Mouse (Mus musculus): ENCODE results near the gene Pih1d1. TPM values are rescaled to one million over a fixed set of nuclear protein-coding genes. Genes with fewer than 3 reads are reported as not detected.
A peak's percentile ranks its signal among the peaks of the same experiment; 100 is the strongest.

Pih1d1 gene
- polyA plus RNA-seq, 1 experiment from 2014 or later = 96.5 TPM

DNA sequence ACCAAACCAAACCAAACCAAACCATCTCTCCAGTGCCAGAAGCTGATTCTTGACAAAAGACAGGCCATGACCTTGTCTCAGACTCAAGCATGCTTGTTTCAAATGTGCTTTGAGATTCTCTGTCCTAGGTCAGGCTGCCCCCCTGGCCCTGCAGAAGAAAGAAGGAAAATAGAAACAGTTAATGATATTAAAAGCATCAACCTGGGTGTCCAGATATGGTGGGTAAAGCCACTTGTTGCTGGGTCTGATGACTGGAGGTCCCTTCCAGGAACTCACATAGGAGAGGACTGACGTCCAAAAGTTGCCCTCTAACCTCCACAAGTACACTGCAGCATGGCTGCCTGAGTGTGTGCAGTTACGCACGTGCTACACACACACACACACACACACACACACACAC, 6.8 kb downstream of the Pih1d1 start:
- no peaks in the 10 kb centered on the region for H3K9me3 ChIP-seq (ENCODE audit: control insufficient read depth, low read length)
- no peak overlapping the region for H3K4me3 ChIP-seq (ENCODE audit: low read length)
- ATAC-seq = no peak
- WGBS = 94% methylated on average over 3 of the region's 3 CpGs
- H3K4me2 ChIP-seq (ENCODE audit: low read depth, low read length) = no peak overlapping the region
- no peak overlapping the region for H3K9ac ChIP-seq (ENCODE audit: low read depth, low read length)
- H3K36me3 ChIP-seq (ENCODE audit: control insufficient read depth, insufficient read depth, low read length) = 0 out of 2 replicates have a peak, but pooled peaks cover 3% of the 10 kb centered on the region
- peaks cover 7% of the 10 kb centered on the region for H3K4me1 ChIP-seq (ENCODE audit: control insufficient read depth, insufficient read depth, low read length)
- H3K27ac ChIP-seq (ENCODE audit: low read length) = no peak overlapping the region
- peaks cover 32% of the 10 kb centered on the region for H3K27me3 ChIP-seq (replicated peaks; ENCODE audit: control insufficient read depth, insufficient read depth, low read length)

DNA sequence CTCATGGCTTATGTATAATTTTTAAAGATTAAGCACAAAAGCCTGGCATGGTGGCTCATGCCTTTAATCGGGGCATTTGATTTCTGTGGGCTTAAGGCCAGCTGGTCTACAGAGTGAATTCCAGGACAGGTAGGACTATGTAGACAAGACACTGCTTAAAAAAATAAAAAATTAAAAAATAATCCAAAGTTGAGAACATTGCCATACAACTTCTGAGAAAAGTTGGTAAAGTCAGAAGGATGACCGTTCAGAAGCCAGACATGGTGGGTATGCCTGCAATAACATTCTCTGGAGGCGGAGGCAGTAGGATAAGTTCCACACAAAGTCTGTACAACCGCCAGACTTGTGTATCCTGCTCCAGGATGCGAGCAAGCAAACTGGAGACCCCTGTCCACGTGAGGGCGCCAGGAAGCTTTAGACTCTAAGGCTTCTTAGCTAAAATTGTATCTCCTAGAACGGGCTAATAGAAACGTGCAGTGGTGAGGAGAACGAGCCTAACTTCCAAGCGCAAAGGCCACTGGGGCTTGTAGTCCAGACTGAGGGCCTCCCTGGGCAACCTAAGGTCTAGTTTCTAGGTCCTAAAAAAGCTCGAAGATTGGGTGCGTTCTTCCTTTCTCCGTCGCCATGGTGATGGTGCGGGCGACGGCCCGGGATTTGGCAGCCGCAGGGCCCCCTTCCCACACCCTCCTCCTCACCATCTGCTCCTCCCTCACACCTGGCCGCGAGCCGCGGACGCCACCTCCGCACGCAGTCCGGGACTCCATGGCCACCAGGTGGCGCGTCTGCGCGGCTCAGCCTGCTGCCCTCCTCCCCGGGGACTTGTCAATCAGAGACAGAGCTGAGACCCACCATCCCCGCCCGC, 7.7 kb downstream of the Pih1d1 start:
- peak overlapping the region; percentile 52 for H3K9ac ChIP-seq (ENCODE audit: low read depth, low read length)
- H3K4me3 ChIP-seq (ENCODE audit: low read length) = peak overlapping the region; percentile 48
- WGBS = 4% methylated on average over 35 of the region's 35 CpGs
- ATAC-seq = peak; percentile 88
- no peak overlapping the region for H3K27ac ChIP-seq (ENCODE audit: low read length)
- peak overlapping the region; percentile 75 for H3K4me2 ChIP-seq (ENCODE audit: low read depth, low read length)
- H3K9me3 ChIP-seq (ENCODE audit: control insufficient read depth, low read length) = no peaks in the 10 kb centered on the region
- H3K4me1 ChIP-seq (ENCODE audit: control insufficient read depth, insufficient read depth, low read length) = peaks cover 7% of the 10 kb centered on the region
- peaks cover 41% of the 10 kb centered on the region for H3K27me3 ChIP-seq (replicated peaks; ENCODE audit: control insufficient read depth, insufficient read depth, low read length)
- H3K36me3 ChIP-seq (ENCODE audit: control insufficient read depth, insufficient read depth, low read length) = 0 out of 2 replicates have a peak, but pooled peaks cover 3% of the 10 kb centered on the region

DNA sequence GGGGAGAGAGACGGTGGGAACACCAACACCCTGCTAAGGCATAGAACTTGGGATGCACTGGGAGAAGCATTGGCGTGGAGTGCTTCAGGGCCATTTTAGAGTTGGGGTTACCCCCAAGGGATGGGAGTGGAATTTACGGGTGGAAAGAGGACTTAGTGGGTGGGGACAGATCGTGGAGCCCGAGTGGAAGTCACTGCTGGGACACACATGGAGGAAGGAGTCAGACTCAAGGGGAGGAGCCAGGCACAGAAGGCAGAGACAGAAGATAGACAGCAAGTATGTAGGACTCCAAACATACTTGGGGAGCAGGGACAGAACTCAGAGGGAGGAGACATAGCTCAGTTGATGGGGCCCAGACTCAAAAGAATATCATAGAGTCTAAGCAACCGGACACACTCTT, 8.4 kb downstream of the Pih1d1 start:
- no peak overlapping the region for H3K27ac ChIP-seq (ENCODE audit: low read length)
- ATAC-seq = no peak; the same call in 1 of the 2 replicates
- peak overlapping the region; percentile 52 for H3K9ac ChIP-seq (ENCODE audit: low read depth, low read length)
- peaks cover 7% of the 10 kb centered on the region for H3K4me1 ChIP-seq (ENCODE audit: control insufficient read depth, insufficient read depth, low read length)
- peak overlapping the region; percentile 75 for H3K4me2 ChIP-seq (ENCODE audit: low read depth, low read length)
- peak overlapping the region; percentile 48 for H3K4me3 ChIP-seq (ENCODE audit: low read length)
- peaks cover 45% of the 10 kb centered on the region for H3K27me3 ChIP-seq (replicated peaks; ENCODE audit: control insufficient read depth, insufficient read depth, low read length)
- 25% methylated on average over 6 of the region's 6 CpGs for WGBS
- no peaks in the 10 kb centered on the region for H3K9me3 ChIP-seq (ENCODE audit: control insufficient read depth, low read length)
- H3K36me3 ChIP-seq (ENCODE audit: control insufficient read depth, insufficient read depth, low read length) = 0 out of 2 replicates have a peak, but pooled peaks cover 3% of the 10 kb centered on the region

DNA sequence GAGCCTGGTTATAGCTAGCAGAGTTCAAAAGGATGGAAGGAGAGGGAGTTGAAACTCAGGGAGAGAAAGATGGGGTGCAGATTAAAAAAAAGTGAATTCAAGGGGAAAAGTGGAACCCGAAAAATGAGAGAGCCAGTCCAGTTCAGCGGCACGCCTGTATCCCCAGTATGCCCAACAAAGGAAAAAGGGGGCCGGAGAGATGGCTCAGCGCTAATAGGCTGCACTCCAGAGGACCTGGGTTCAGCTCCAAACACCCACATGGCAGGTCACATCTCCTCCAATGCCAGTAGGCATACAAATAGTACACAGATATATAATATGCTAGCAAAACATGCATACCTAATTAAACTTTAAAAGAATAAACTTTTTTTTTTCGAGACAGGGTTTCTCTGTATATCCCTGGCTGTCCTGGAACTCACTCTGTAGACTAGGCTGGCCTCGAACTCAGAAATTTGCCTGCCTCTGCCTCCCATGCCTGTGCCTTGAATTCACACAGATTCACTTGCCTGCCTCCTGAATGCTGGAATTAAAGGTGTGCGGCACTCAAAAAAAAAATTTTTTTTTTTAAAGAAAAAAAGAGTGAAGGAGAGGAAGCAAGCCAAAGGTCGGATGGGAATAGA, 9.0 kb downstream of the Pih1d1 start:
- Histone ChIP-seq H3K4me1 (ENCODE audit: control insufficient read depth, insufficient read depth, low read length) (peaks cover 7% of the 10 kb centered on the region), H3K27me3 (replicated peaks; ENCODE audit: control insufficient read depth, insufficient read depth, low read length) (peaks cover 50% of the 10 kb centered on the region), H3K4me2 (ENCODE audit: low read depth, low read length) (0 out of 2 replicates have a peak overlapping the region, but pooled peaks have one; percentile 84), H3K36me3 (ENCODE audit: control insufficient read depth, insufficient read depth, low read length) (0 out of 2 replicates have a peak, but pooled peaks cover 3% of the 10 kb centered on the region), H3K9ac (ENCODE audit: low read depth, low read length) (no peak overlapping the region), H3K9me3 (ENCODE audit: control insufficient read depth, low read length) (no peaks in the 10 kb centered on the region), H3K4me3 (ENCODE audit: low read length) (no peak overlapping the region; the same call in 1 of the 2 replicates), H3K27ac (ENCODE audit: low read length) (no peak overlapping the region)
- ATAC-seq = no peak
- 71% methylated on average over 9 of the region's 9 CpGs for WGBS

DNA sequence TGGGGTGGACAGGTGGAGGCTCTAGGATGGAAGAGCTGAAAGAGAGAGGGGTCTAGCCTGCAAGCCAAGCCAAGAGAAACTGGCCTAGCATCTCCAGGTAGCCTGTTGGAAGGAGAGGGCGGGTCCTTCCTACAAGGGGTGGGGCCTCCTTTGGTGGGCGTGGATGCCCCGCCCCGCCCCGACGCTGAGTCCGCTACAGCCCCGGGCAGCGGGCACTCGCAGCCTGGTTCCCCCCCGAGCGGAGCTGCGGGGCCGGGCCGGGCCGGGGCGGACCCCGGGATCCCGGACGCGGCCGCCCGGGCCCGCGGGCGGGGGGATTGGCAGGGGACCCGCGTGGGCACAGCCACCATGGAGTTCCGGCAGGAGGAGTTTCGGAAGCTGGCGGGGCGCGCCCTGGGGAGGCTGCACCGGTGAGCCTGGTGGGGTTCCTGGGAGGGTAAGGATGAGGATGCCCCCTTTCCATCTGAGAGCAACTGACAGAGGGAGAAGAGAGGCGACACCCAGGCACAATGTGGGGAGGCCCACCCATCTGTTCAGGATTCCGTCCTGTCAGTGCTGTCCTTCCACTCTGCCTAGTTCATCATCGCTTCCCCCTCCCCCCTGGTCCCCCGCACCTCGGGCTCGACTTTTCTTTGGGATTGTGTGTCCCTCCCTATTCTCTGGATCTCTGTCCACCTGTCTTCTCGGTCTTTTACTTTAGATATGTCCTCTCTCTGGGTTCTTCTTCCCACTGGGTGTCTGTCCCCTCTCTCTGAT, 9.8 kb downstream of the Pih1d1 start, which contains the start of gene Slc17a7:
TSS of gene Slc17a7 (plus strand) at position 215 of the 756 bp plus-strand sequence.
- Histone ChIP-seq H3K4me1 (ENCODE audit: control insufficient read depth, insufficient read depth, low read length) (peaks cover 7% of the 10 kb centered on the region), H3K9ac (ENCODE audit: low read depth, low read length) (peak within 1 kb of the TSS; percentile 62), H3K9me3 (ENCODE audit: control insufficient read depth, low read length) (peaks cover 2% of the 10 kb centered on the region; the same call in 1 of the 2 replicates), H3K27ac (ENCODE audit: low read length) (no peak within 1 kb of the TSS), H3K27me3 (replicated peaks; ENCODE audit: control insufficient read depth, insufficient read depth, low read length) (peaks cover 58% of the 10 kb centered on the region), H3K36me3 (ENCODE audit: control insufficient read depth, insufficient read depth, low read length) (0 out of 2 replicates have a peak, but pooled peaks cover 3% of the 10 kb centered on the region), H3K4me3 (ENCODE audit: low read length) (peak within 1 kb of the TSS; percentile 56), H3K4me2 (ENCODE audit: low read depth, low read length) (peak within 1 kb of the TSS; percentile 84)
- WGBS = 3% methylated on average over 36 of the region's 41 CpGs
- peak; percentile 31 for ATAC-seq

DNA sequence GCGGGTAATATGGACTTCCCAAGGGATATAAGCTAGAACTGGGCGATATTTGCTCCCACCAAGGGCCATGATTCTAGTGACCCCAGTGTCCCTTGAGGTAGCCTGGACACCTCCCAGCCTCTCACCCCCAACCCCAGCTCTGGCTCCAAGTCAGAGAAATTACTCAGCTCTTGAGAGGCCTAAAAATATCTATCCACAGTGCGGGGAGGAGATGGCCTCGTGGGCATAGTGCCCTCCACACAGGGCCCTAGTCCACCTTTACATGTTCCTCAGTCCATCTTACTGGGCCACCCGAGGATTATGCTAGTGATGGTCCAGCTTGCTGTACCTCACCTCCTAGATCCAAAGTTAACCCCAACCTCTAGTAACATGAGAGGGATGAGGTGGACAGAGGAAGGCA, 10.7 kb downstream of the Pih1d1 start:
- Histone ChIP-seq H3K9ac (ENCODE audit: low read depth, low read length) (no peak overlapping the region), H3K27me3 (replicated peaks; ENCODE audit: control insufficient read depth, insufficient read depth, low read length) (peaks cover 65% of the 10 kb centered on the region), H3K9me3 (ENCODE audit: control insufficient read depth, low read length) (peaks cover 10% of the 10 kb centered on the region), H3K27ac (ENCODE audit: low read length) (no peak overlapping the region), H3K36me3 (ENCODE audit: control insufficient read depth, insufficient read depth, low read length) (0 out of 2 replicates have a peak, but pooled peaks cover 3% of the 10 kb centered on the region), H3K4me3 (ENCODE audit: low read length) (no peak overlapping the region), H3K4me1 (ENCODE audit: control insufficient read depth, insufficient read depth, low read length) (peaks cover 7% of the 10 kb centered on the region), H3K4me2 (ENCODE audit: low read depth, low read length) (no peak overlapping the region)
- ATAC-seq = no peak
- 65% methylated on average over 5 of the region's 5 CpGs for WGBS

DNA sequence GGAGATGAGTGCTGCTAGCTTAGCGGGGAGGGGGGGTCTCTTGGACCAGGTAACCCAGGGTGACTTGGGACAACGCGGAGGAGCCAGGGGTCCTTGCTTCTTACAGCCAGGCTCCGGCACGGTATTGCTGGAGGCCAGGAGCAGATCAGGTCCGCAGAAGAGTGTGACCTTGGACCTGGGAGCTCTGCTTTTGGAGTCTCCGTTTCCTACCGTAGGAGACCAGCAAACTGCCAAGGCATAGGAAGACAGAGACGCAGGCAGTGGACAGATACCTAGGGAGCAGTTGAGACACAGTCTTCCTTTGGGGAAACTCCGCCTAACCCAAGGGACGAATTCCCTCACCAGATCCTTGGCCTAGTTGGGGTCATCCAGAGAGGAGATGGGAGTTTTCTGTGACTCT, 11.6 kb downstream of the Pih1d1 start:
- H3K4me2 ChIP-seq (ENCODE audit: low read depth, low read length) = no peak overlapping the region
- H3K9me3 ChIP-seq (ENCODE audit: control insufficient read depth, low read length) = peaks cover 18% of the 10 kb centered on the region
- H3K27me3 ChIP-seq (replicated peaks; ENCODE audit: control insufficient read depth, insufficient read depth, low read length) = peaks cover 68% of the 10 kb centered on the region
- 46% methylated on average over 11 of the region's 11 CpGs for WGBS
- no peak overlapping the region for H3K4me3 ChIP-seq (ENCODE audit: low read length)
- no peak for ATAC-seq
- H3K27ac ChIP-seq (ENCODE audit: low read length) = no peak overlapping the region
- peaks cover 7% of the 10 kb centered on the region for H3K4me1 ChIP-seq (ENCODE audit: control insufficient read depth, insufficient read depth, low read length)
- no peaks in the 10 kb centered on the region for H3K36me3 ChIP-seq (ENCODE audit: control insufficient read depth, insufficient read depth, low read length)
- H3K9ac ChIP-seq (ENCODE audit: low read depth, low read length) = no peak overlapping the region

DNA sequence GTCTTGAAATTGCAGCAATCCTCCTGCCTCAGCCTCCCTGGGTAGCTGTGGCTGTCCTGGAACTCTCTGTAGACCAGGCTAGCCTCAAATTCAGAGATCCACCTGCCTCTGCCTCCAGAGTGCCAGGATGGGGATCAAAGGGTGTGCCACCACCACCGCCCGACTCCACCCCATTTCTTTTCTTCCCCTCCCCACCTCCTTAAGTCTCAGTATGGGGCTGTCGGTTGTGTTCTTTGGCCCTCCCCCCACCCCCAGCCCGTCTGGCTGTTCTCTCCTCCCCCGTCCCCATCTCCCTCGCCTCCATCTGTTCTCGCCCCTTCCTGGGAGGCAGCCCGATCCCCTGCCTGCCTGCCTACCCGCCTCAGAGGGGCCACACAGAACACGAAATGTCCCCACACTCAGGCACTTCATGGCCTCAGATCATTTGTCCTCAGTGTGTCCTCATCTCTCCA, 12.9 kb downstream of the Pih1d1 start:
- no peak overlapping the region for H3K4me3 ChIP-seq (ENCODE audit: low read length)
- H3K36me3 ChIP-seq (ENCODE audit: control insufficient read depth, insufficient read depth, low read length) = no peaks in the 10 kb centered on the region
- H3K27me3 ChIP-seq (replicated peaks; ENCODE audit: control insufficient read depth, insufficient read depth, low read length) = peaks cover 68% of the 10 kb centered on the region
- ATAC-seq = no peak
- WGBS = 21% methylated on average over 8 of the region's 10 CpGs
- H3K9ac ChIP-seq (ENCODE audit: low read depth, low read length) = no peak overlapping the region
- no peak overlapping the region for H3K4me2 ChIP-seq (ENCODE audit: low read depth, low read length)
- peaks cover 7% of the 10 kb centered on the region for H3K4me1 ChIP-seq (ENCODE audit: control insufficient read depth, insufficient read depth, low read length)
- H3K9me3 ChIP-seq (ENCODE audit: control insufficient read depth, low read length) = peaks cover 19% of the 10 kb centered on the region
- H3K27ac ChIP-seq (ENCODE audit: low read length) = no peak overlapping the region
